Mouse (Mus musculus): ENCODE results near the gene Dlg4.

- TF ChIP-seq CTCF (IDR thresholded peaks at IDR 0.05; ENCODE audit: control insufficient read depth, insufficient read depth, low read length), result no peak
- TF ChIP-seq POLR2A (IDR thresholded peaks at IDR 0.05; ENCODE audit: borderline replicate concordance, control insufficient read depth, low read depth, low read length), result no peak
Observed at GRCm38 (mm10) chr11:70059930-70060329, 43.2 kb downstream of the Dlg4 start.
